Mouse (Mus musculus) G1E (cell line): Measurements from ENCODE around the gene Cep350.

Experiments used
- CTCF ChIP-seq: IDR thresholded peaks from 2 replicates; pipeline ENCODE4 v1.5.1; 2012; ENCODE audit warnings: low read depth, low read length, inconsistent platforms, mixed read lengths
- GATA1 ChIP-seq: IDR thresholded peaks from 2 replicates; pipeline ENCODE4 v1.6.1; 2012; ENCODE audit warnings: borderline replicate concordance, low read length, inconsistent platforms, mixed read lengths
- GATA2 ChIP-seq: IDR thresholded peaks from 2 replicates; pipeline ENCODE4 v1.6.1; 2012; ENCODE audit warnings: low read depth, low read length, inconsistent platforms, borderline replicate concordance
- POLR2AphosphoS5 ChIP-seq: IDR thresholded peaks from 2 replicates; pipeline ENCODE4 v1.6.1; 2012; ENCODE audit warnings: low read depth, low read length, inconsistent platforms; ENCODE audit not compliant: insufficient replicate concordance

DNA sequence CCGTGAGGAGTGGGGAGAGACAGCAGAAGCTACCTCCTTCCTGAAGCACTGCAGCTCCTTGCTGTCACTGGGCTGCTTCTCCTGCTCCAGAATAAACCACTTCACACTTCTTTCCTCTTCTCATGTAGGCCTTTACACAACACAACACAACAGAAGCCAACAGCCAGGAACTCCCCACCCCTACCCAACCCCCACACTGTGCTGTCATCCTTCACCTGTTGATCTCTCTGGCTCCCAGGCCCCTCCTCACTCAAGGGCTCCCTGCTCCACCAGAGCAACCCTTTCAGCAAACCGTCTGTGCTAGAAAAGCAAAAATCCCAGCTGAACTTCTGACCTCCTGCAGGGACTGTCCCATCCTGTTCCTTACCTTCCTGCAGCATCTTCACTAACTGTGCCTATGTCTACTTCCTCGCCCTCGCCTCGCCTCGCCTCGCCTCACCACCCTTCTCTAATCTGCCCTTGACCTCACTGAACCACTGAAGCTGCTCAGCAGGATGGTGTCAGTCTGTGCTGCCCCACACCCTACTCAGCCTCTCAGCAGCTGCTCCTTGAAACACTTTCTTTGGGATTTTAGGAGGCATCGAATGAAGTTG, 145.3 kb downstream of the Cep350 start:
- TF ChIP-seq CTCF (no peak), GATA1 (no peak), POLR2AphosphoS5 (no peak), GATA2 (no peak)
